Mouse (Mus musculus) mouse trophoblast stem cell (cell line): ENCODE measurements at regions not wholly inside any gene's neighbourhood (a gene's known extent, or its start where the extent isn't known, plus 50 kb on each side); places are given as distances from the start of the nearest gene placed in this dataset.

Experiments used
- in situ Hi-C, 2 experiments: fragments of 300-500 bp; cut with MseI, MboI; formaldehyde crosslinking; loops; 2 replicates in 1 of 2; 3 replicates in 1 of 2; pipeline ENCODE4 v1.15.1; 2025

DNA sequence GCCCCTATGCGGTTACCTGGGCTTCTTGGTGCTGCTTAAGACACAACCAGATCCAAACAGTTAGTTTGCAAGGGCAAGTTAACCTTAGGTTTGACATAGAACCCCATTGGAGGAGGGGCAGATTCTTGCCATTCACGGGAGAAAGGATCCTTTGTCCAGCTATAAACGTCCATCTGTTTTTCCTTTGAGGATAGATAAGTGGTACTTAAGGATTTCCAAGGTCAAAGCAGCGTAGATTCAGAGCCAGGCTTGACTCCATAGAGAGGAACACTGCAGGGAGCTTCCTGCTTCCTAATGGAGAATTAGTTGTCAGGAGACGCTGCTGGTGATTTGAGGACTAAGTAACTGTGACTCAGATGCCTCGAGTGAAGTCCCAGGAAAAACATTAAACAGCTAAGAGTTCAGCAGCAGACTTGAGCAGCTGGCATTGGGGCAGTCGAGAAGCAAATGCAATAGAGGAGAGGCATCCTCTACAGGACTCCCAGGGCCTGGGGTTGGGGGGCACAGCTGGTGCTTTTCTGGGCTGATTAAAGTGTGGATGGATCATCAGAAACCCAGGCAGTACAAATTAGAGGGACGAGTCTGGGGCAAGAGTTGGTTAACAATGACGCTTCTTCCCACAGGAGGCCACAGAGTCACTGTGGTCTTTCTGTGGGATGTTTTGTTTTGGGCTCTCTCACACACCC is 322.8 kb downstream of the Med10 start:
- in situ Hi-C loops = no loop called here

DNA sequence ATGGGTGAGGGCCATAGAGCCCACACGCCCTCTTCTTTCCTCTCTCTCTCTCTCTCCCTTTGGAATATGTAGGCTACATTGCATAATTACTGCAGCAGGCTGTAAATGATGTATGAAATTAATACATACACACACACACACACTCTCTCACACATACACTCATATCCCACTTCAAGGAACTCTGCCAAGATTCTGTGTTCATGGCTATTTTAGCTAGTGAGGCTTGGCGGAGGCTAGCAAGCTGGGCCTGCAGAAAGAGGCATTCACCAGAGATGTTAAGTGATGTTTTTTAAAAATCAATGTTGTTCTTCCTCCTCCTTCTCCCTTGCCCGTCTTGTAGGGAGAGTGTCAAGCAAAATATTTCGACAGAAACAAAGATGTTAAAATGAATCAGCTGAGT is 325.1 kb downstream of the Med10 start:
- in situ Hi-C loops = no loop called here

DNA sequence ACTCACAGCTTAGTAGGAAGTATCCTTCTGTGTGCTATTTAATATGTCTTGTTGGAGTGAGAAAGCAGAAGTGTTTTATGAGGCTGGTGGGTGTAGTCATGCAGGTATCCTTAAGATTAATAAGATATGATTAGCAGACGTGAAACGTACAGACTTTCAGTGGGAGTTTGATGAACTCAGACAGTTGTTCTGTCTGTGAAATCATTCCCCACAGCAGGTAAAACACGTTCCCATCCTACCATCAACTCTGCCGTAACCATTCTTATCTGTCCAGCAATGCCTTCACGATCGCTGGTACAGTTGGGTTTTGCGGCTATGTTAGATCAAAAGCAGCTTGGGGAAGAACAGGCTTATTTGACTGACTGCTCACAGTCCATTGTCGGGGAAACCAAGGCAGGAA is 332.3 kb downstream of the Med10 start:
- in situ Hi-C loops = no loop called here

DNA sequence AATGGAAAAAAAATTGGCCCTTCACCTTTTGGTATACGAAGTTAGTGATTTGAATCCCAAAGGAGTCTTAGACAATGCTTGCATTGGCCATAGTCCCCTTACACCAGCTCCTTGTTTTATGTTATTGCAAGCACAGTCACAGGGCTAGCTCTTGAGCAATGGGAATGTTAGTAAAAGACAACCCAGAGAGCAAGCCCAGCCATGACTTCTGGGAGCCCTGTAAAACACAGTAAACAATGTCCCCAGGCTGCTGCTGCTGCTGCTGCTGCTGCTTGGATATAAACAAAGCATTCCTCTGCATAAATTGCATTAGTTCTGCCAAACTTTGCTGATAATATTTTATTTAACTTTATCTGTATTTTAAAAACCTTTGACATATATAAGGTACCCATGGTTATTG is 334.0 kb downstream of the Med10 start:
- in situ Hi-C loops = no loop called here

DNA sequence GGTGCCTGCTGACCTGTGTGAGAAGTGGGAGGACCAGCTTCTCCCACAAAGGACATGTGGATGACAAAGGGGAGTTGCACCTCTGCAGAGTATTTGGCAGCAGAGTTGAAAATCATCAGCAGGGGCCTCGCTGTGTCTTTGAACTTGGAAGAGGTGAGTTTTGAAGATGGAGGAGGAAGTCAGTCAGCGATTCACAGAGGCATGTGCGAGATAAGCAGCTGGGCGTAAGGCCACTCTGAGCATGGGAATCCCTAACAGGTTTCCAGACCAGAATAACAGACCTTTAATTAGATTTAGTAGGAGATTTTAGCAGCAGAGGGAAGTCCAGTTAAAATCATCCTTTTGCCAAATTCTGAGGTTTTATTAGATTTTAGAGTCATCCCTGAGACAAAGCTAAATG is 342.3 kb downstream of the Med10 start:
- in situ Hi-C loops = no loop called here

DNA sequence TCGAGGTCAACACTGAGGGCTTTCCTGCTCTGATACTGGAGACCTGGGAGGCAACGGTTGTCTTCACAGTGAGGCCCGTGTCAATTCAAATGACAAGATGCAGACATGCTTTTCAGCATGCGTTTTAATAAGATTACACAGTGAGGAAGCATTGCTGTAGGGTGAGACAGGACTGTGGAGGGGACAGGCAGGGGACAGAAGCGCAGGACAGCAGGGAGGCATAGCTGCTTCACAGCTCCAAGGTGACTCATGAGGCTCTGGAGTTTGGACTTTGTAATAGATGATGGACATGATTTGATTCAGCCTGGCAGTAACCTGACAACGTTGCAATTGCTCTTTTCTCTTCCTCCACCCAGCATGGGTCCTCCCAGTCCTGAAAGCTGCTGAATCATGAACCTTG is 343.3 kb downstream of the Med10 start:
- in situ Hi-C loops = no loop called here

DNA sequence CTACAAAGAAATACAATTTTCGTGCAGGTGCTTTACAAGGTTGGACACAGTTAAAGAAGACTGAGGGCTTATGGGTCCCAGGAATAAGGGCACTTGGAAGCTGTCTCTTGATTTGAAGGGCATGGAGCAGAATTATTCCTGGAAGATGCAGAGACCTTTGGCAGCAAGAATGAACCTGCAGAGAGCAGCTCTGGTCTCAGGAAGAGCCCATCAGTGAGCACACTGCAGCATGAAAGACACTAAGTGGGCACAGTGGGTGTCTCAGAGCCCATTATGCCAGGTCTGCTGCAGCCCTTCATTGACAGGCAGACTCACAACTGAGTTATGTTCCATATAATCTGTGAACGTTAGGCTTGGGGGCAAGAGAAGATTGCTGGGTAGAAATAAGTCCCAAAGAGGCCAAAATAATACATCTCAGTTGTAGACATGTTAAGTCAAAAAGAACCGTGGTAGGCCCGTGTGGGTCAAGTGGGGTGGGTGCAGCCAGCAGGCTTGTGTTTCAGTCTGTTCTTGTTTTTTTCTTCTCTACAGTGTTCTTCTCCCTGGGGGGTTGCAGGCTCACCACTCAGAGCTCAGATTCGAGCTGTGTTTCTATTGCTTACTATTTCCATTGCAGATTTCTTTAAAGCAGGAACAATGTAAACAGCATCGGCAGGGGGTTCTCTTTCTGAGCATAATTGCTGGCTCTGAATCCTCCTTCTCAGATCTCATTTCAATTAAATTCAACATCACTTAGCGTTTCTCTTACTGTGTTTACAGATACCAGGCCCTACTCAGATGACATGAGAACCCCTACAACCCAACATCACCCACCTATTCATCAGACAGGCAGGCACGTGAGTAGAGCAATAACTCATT is 347.1 kb downstream of the Med10 start:
- in situ Hi-C loops = no loop called here

DNA sequence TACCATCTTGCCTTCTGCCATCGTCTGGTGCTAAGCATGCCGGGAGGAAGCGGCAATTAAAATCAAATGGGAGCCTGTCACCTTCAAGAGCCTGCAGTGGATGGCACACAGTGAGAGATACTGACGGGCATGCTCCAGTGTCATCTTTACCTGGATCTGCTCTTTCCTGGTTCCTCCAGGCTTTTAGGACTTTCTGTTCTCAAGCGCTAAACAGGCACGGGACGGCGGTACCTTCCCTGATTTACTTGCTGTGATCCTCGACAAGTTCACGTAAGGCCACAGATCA is 347.6 kb downstream of the Med10 start:
- in situ Hi-C loops = no loop called here

DNA sequence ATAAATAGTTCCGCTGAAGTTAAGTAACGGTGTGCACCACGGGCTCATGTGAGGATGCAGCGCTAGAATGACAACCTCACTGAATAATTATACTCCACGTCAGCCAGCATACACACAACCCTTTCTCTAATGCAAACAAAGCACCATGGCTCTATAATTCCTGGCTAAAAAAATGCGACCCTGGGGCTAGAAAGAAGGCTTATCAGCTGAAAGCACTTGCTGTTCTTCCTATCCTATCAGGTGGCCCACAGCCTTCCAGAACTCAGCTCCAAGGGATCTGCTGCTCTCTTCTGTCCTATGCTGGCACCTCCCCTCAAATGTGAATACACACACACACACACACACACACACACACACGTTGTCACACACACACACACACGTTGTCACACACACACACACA is 350.9 kb downstream of the Med10 start:
- in situ Hi-C loops = no loop called here

DNA sequence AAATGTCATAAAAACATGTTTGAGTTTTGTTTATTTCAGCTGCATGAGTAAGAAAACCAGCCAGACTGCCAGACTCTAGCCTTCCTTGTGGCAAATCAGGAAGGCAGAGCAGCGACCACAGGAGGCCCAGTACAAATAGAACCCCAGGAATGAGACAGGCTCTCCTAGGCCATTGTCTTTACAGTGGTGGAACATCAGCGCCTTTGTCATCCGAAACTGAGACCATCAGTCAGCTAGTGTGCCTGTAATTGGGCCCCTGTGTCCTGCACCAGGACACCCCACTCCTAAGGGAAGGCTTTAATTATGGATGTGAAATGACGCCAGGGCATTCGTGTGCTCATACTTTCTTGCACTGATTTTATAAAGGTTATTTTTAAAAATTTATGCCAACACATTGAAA is 353.4 kb downstream of the Med10 start:
- in situ Hi-C loops = no loop called here

DNA sequence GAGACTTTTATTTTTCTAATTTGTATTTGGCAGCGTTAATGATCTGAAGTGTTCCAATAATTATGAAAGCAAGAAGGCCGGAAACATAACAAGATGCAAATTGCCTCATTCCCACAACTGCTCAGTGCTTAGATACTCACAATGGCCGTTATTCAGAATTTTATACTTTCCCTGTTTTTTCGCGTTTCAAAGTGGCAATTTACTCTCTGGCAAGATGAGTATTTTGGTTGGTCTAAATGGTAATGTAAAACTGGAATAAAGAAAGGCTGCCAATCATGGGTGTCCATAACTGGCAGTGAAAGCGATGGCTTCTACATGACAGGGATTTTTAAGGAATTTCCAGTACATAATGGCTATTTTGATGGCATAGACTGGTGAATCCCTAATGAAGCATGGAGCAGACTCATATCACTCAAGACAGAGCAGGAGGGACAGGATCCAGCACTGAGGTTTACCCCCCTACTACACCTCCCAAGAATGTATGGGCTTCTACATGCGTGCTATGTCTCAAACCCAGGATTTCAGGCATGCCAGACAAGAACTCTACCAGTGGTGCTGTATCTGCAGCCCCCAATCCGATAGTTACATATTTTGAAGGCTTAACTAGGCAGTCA is 354.9 kb downstream of the Med10 start:
- in situ Hi-C loops = no loop called here

DNA sequence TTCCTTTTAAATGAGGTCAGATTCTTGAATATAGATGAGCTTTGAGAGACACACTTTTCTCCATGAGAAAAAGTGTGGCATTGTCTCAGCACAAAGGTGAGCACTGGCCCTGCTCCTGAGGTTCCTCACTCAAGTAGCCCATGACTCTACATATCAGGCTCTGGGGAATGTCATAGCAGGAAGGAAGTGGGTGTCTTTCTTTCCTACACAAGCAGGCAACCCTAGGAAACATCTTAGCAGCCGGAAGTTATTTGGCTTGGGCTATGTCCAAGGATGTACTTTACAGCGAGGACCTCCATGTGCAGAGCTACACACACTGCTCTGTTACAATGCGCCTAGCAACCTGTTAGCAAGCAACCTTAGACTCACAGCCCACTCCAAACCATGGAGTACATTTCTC is 356.9 kb downstream of the Med10 start:
- in situ Hi-C loops = no loop called here

DNA sequence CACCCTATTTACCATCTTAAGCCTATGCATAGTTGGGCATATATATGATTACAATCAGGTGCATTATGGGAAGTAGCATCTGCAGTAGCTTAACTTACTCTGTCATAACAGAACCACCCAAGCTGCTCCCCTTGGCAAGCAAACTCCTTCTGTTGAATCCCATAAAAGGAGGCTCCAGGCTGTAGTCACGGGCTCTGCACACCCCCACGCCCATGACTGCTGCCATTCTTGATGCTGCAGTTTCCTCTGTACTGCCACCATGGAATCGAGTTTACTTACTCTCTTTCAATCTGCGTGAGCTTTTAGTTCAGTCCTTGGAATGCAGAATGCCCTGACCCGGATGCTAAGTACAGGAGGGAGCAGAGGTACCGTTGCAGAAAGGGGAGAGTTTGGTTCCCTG is 357.4 kb downstream of the Med10 start:
- in situ Hi-C loops = no loop called here

DNA sequence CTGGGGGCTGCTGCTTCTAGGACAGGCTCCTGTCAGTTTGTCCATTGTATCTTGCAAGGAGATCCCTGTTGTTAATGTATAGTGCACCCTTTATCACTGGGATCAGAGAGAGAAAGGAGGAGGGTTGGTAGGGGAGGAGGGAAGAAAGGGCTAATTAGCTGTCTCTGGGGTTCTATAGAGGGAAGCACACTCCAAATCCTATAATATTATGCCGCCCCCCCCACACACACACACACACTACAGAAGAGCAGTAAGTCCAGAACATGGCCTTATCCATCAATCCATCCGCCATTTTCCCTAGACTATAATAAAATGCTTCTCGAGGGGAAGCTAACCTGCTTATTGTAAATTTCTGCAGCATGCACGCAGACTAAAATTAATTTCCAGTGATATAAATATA is 359.9 kb downstream of the Med10 start:
- in situ Hi-C loops = no loop called here

DNA sequence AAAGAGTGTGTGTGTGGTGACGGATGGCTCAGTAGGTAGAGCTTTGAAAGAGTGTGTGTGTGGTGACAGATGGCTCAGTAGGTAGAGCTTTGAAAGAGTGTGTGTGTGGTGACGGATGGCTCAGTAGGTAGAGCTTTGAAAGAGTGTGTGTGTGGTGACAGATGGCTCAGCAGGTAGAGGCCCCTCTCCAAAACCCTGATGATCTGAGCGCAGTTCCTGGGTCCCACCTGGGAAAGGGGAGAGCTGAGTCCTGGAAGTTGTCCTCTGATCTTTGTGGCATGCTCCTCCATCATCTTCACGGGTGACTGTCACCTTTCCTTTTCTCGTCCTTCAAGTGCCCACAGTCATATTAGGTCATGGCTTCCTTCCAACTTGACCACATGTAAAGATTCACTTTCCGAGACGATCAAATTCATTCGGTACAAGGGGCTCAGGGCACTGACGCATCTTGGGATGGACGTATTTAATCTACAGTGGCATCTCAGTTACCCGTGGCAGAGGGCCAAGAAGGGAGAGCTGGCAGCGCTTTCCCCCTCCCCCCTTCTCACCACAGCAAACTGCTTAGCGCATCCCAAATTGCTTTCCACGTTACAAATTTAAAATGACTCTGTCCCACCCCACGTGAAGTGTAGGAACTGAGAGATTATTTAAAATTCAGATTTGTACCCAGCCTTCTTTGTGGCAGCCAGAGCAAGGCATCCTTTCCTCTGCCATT is 363.5 kb downstream of the Med10 start:
- in situ Hi-C loops = no loop called here

DNA sequence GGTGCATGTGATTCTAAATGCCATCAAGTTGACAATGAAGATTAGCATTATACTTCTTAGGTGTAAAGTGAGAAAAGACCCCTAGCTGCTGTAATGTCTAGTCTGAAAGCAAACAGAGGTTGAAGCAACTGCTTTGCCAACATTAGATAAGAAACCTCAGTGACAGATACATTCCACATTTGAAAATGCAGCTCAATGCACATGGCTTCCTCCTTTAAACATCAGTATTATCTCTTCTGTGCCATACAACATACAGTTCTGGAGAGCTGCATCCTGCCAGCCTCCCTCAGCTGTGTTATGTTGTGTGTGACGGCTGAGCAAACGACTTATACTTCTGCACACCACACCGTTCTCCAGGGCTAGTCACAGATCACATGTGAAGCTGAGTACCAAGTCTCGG is 365.6 kb downstream of the Med10 start:
- in situ Hi-C loops = no loop called here

DNA sequence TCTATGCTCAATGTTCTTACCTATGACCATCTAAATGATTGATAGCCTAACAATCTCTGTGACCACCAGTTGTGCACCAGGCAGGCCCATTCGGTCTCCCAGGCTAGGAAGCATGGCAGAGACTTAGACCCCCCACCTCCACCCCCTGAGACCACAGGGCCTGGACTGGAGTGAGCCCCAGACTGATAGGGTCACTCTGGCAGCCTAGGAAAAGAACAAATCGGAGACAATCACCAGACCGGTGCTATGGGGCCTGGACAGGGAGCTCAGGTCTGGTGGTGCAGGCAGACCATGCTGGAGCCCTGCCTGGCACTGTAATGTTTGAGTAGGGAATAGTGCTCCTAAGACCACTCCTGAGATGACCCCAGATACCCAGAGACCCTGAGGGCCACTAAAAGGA is 366.7 kb downstream of the Med10 start:
- in situ Hi-C loops = no loop called here

DNA sequence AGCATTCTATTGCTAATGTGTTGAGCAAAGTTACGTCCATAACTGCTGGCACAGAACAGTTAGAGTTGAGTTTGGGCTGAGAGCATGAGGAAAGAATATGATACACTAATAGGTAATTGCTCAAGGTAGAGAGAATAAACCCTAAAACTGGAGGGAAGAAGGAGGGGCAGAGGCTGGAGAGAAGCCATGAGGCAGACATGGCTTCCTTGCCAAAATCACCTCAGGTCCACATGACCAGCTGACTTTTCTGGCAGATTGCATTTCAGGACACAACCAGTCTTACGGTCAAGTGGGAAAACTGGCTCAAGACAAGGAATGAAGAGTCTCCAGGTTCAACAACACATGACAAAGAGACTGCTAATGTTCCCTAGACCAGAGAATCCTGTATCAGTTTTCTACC is 374.9 kb downstream of the Med10 start:
- in situ Hi-C loops = no loop called here

DNA sequence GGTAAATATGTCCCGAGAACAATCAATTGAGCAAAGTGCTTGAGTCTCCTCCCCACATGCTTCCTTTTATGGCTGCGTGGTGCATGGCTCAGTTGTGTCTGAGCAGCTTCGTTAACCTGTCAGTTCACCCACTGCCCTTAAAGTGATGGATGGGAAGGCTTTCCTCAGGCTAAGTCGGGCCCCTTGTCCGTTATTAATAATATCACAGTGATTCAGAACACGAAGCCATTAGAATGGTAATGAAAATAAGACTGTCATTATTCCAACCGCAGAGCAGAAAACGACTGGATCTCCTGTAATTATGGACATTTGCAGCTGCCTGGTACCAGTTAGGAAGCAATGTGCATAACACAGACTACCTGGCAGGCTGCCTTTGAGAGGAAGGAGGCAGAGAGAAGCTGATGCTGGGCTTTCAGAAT is 375.9 kb downstream of the Med10 start:
- in situ Hi-C loops = no loop called here

DNA sequence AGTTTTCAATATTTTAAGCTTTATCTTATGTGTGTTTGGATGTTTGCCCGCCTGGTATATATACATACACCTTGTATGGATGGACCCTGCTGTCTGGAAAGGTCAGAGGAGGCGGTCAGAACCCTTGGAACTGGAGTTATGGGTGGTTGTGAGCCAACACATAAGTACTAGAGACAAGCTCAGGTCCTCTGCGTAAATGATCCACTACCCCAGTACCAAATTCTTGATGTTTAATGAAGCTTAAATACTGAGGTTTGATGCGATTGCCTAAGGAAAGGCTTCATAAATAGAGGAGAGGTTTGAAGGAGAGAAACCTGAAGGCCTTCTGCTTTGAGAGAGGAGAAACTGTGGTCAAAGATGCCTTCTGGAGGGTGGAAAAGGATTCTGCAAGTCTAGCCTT is 388.8 kb downstream of the Med10 start:
- in situ Hi-C loops = no loop called here

DNA sequence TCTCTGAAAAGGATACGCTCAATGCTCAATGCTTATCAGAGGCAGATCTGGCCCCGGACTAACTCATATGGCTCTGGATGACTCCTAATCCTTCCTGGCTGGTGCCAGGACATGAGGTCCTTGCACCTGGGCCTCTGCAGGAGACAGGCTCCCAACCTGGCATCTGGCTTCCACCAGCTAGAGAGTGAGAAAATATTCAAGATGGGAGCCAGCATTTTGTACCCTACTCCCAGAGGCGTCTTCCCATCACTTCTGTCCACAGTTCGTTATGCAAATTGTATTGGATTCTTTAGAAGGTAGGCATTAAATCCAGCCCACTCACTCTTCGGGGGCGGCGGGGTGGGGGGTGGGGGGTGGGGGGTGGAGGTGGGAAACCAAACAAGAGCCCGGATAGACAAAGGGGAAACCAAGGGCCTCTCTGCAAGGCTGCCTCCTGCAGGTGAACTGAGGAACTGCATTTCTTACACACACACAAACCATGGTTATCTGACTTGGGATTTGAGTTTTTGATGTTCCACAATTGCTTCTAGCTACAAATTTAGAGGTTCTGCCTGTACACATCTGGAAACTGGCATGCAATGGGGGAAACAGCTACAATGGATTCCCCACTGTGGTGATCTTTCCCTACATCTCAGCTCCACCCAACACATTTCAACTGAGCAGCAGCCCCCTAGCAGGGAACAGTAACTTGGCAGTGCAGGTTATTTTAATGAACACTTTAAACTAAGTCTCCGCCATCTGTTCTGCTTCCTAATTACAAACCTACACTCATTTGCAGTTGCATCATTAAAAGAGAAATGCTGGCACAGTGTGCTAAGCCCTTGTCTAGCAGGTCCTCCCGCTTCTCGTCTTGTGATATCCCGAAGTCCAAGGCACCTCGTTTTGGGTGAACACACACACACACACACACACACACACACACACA is 390.2 kb downstream of the Med10 start:
- in situ Hi-C loops = no loop called here
